Mouse (Mus musculus) hindbrain, embryonic 15.5 days (tissue): Measurements from ENCODE around the gene Cnot6l. TPM values are rescaled to one million over a fixed set of nuclear protein-coding genes. Genes with fewer than 3 reads are reported as not detected.

Source experiments
- ATAC-seq: fragments of 200-750 bp; cut with Nextera tagmentation; 2 replicates; pipeline ENCODE4 v1.8.0; 2017; ENCODE audit warnings: low read depth, moderate number of reproducible peaks, moderate TSS enrichment; ENCODE audit not compliant: low FRiP score
- H3K27ac ChIP-seq: fragments of 300-500 bp; sonication (generic); replicated peaks from 2 replicates; pipeline ENCODE4 v1.5.1; 2015; ENCODE audit warnings: mild to moderate bottlenecking, inconsistent platforms
- H3K27me3 ChIP-seq: fragments of 300-500 bp; sonication (generic); 2 replicates; pipeline ENCODE4 v1.6.1; 2015; ENCODE audit warnings: control low read depth, inconsistent platforms
- H3K36me3 ChIP-seq: fragments of 300-500 bp; sonication (generic); 2 replicates; pipeline ENCODE4 v1.6.1; 2015; ENCODE audit warnings: control low read depth, inconsistent platforms
- H3K4me1 ChIP-seq: fragments of 300-500 bp; sonication (generic); replicated peaks from 2 replicates; pipeline ENCODE4 v1.6.1; 2015; ENCODE audit warnings: control low read depth, inconsistent platforms
- H3K4me2 ChIP-seq: fragments of 300-500 bp; sonication (generic); 2 replicates; pipeline ENCODE4 v1.6.1; 2015; ENCODE audit warnings: moderate library complexity, mild to moderate bottlenecking, inconsistent platforms
- H3K4me3 ChIP-seq: fragments of 300-500 bp; sonication (generic); 2 replicates; pipeline ENCODE4 v1.5.1; 2015; ENCODE audit warnings: mild to moderate bottlenecking, inconsistent platforms
- H3K9ac ChIP-seq: fragments of 300-500 bp; sonication (generic); 2 replicates; pipeline ENCODE4 v1.6.1; 2015; ENCODE audit warnings: inconsistent platforms
- H3K9me3 ChIP-seq: fragments of 300-500 bp; sonication (generic); 2 replicates; pipeline ENCODE4 v1.6.1; 2016; ENCODE audit warnings: control low read depth, inconsistent platforms
- WGBS: fragments of 180-500 bp; shearing (Covaris S2); methylation state at CpG from one replicate; pipeline ENCODE4 v1.1.7; 2015; 5-methylcytosine and 5-hydroxymethylcytosine counted together
- polyA plus RNA-seq: library from polyadenylated mRNA; unstranded; fragments of >200 nt; fragmentation: Nextera tagmentation; extraction: Ambion mirVana; gene quantifications from 2 replicates; pipeline ENCODE4 v1.2.1, GENCODE M21; 2015

Gene Cnot6l
- 12.1 and 15.4 TPM in 2 replicates for polyA plus RNA-seq

DNA sequence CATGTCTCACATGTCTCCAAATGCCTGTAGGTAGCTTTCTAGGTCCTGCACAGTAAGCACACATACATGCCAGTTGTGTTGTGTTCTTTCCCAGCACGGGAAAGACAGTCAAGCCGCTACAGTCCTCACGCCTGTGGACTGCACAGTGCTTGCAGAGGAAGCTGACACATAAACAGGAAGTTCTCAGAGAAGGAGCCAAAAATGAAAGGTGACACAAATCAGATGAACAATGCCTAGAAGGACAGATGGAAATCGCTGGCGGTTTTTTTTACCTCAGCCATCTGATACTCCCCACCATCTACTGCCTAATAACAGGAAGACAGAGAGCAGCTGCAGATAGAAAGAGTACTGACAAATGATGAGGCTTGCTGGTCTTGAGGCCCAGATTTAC, at the start of gene Cnot6l:
Gene Cnot6l (minus strand): TSS at position 151 of the 391 bp plus-strand sequence.
- peak within 1 kb of the TSS; percentile 78 for H3K9ac ChIP-seq
- no peak for ATAC-seq
- H3K4me1 ChIP-seq: peaks cover 19% of the 10 kb centered on the region
- peak within 1 kb of the TSS; percentile 99 for H3K27ac ChIP-seq
- H3K27me3 ChIP-seq: no peaks in the 10 kb centered on the region
- H3K9me3 ChIP-seq: no peaks in the 10 kb centered on the region
- H3K36me3 ChIP-seq: no peaks in the 10 kb centered on the region
- WGBS: 48% methylated on average over 5 of the region's 5 CpGs
- H3K4me3 ChIP-seq: peak within 1 kb of the TSS; percentile 85
- peak within 1 kb of the TSS; percentile 59 for H3K4me2 ChIP-seq

DNA sequence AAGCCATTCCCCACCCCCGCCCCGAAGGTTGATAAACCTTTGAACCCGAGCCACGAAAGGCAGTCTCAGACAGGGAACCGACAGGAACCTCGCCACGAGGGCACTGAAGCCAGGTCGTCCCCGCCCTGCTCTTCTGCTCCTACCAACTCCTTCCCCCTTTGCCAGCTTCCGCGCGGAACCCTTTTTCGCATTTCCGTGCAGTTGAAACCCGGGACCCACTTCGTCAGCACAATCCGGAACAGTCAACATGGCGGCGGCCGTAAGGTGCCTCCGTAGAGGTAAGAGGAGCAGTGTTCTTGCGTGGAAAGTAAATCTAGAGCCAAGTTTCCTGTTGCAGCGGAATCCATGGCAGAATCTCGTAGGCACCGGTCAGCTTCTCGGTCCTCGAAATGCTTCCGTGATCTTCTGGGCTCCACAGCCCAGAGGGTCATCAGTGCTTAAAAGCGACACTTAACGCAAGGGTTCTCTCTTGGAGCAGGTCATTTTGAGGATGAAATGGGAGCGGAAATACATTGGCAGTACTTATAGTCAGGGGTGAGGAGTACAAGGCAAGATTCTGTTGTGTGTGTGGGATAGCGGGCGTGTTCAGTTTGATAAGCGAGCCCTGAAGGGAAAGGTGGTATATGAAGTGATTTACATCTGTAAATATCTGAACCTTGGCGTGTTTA, 46.1 kb upstream of the Cnot6l start:
- ATAC-seq: peak; percentile 97
- WGBS: under 1% methylated on average over 35 of the region's 35 CpGs
- Histone ChIP-seq H3K4me3 (peak overlapping the region; percentile 58), H3K36me3 (peaks cover 5% of the 10 kb centered on the region; the same call in 1 of the 2 replicates), H3K9ac (peak overlapping the region; percentile 59), H3K9me3 (no peaks in the 10 kb centered on the region), H3K4me1 (peaks cover 12% of the 10 kb centered on the region), H3K27me3 (no peaks in the 10 kb centered on the region), H3K27ac (peak overlapping the region; percentile 79), H3K4me2 (peak overlapping the region; percentile 84)

DNA sequence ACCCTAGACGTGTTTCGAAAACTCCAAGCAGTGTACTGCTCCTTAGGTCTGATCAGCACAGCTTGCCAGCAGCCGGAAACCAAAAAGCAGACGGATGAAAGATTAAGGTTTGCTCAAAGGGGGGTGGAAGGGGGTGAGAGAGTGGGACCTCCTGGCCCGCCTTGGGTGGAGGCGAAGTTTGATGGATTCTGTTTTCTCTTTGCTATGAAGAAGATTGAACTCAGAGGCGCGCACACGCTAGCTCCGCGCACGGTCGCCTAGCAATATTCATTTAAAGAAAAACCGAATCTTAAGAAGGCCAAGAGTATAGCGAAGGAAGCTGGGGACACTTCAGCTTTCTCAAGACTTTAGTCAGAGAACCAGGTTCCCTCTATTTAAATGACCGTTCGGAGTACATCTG, 45.5 kb upstream of the Cnot6l start, which contains the start of gene Mrpl1:
Gene Mrpl1 (plus strand): TSS at position 35 of the 400 bp plus-strand sequence.
- H3K36me3 ChIP-seq: 0 out of 2 replicates have a peak, but pooled peaks cover 4% of the 10 kb centered on the region
- peaks cover 12% of the 10 kb centered on the region for H3K4me1 ChIP-seq
- no peaks in the 10 kb centered on the region for H3K27me3 ChIP-seq
- H3K4me2 ChIP-seq: peak within 1 kb of the TSS; percentile 84
- peak; percentile 80 for ATAC-seq
- H3K27ac ChIP-seq: peak within 1 kb of the TSS; percentile 79
- 2% methylated on average over 17 of the region's 17 CpGs for WGBS
- peak within 1 kb of the TSS; percentile 59 for H3K9ac ChIP-seq
- no peaks in the 10 kb centered on the region for H3K9me3 ChIP-seq
- H3K4me3 ChIP-seq: peak within 1 kb of the TSS; percentile 58

DNA sequence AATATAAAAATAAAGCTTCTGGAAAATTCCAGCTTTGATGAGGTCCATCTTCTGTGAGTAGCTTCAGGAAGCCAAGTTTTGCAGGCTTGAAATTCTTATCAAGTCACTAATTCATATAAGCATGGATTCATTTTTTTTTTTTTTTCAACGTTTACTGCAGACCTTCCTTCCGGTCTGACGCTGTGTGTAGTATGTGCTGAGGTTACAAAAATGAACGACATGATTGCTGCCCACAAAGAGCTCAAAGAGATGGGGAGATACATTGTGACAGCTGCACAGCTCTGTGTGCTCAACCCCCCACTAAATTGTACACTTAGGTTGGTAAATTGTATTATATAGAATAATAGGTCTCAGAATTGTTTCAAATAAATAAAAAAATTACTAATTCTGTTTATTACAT, 44.6 kb upstream of the Cnot6l start:
- Histone ChIP-seq H3K36me3 (no peaks in the 10 kb centered on the region), H3K9me3 (no peaks in the 10 kb centered on the region), H3K27ac (no peak overlapping the region), H3K27me3 (no peaks in the 10 kb centered on the region), H3K4me3 (no peak overlapping the region), H3K4me2 (peak overlapping the region; percentile 84; the same call in 1 of the 2 replicates), H3K9ac (no peak overlapping the region), H3K4me1 (peaks cover 12% of the 10 kb centered on the region)
- no peak for ATAC-seq
- 70% methylated on average over 4 of the region's 4 CpGs for WGBS

DNA sequence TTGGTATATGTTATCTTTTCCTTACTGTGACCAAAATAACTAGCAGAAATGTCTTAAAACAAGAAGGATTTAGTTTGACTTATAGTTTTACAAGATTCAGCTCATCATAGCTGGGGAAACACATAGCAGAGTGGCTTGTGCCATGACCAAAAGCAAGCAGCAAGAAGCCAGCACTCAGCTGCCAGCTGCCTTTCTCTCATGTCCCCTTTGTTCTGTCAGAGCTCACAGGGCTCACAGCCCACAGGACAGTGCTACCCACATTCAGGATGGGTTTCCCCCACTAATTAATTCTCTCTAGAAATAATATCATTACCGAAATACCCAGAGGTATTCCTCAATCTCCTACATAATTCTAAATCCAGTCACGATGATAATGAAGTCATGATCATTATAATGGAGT, 43.6 kb upstream of the Cnot6l start:
- ATAC-seq: no peak
- H3K9ac ChIP-seq: no peak overlapping the region
- 59% methylated on average over 2 of the region's 2 CpGs for WGBS
- H3K27me3 ChIP-seq: no peaks in the 10 kb centered on the region
- H3K4me2 ChIP-seq: no peak overlapping the region
- no peak overlapping the region for H3K27ac ChIP-seq
- peaks cover 12% of the 10 kb centered on the region for H3K4me1 ChIP-seq
- no peak overlapping the region for H3K4me3 ChIP-seq
- H3K36me3 ChIP-seq: no peaks in the 10 kb centered on the region
- H3K9me3 ChIP-seq: no peaks in the 10 kb centered on the region

DNA sequence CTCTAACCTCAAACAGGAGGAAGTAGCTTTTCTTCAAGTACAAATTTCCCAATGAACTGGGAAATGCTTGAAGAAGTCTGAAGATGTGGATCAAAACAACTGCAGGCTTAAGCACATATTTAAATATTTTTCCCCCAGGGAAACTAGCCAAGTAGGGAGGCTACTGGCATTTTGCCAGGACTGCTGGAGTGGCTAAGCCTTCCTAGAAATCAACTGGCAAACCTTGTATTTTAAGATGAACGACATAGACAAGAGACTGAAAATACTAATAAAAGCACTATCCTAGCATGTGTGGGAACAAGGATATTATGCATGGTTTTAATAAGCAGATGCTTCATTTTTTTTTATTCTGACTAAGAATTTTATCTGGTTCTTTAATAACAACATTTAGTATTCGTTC, 42.9 kb upstream of the Cnot6l start:
- H3K36me3 ChIP-seq: no peaks in the 10 kb centered on the region
- H3K9ac ChIP-seq: no peak overlapping the region
- no peaks in the 10 kb centered on the region for H3K27me3 ChIP-seq
- no peak overlapping the region for H3K4me2 ChIP-seq
- H3K4me1 ChIP-seq: peaks cover 12% of the 10 kb centered on the region
- 51% methylated on average over 2 of the region's 2 CpGs for WGBS
- no peak for ATAC-seq
- no peaks in the 10 kb centered on the region for H3K9me3 ChIP-seq
- no peak overlapping the region for H3K4me3 ChIP-seq
- H3K27ac ChIP-seq: no peak overlapping the region

DNA sequence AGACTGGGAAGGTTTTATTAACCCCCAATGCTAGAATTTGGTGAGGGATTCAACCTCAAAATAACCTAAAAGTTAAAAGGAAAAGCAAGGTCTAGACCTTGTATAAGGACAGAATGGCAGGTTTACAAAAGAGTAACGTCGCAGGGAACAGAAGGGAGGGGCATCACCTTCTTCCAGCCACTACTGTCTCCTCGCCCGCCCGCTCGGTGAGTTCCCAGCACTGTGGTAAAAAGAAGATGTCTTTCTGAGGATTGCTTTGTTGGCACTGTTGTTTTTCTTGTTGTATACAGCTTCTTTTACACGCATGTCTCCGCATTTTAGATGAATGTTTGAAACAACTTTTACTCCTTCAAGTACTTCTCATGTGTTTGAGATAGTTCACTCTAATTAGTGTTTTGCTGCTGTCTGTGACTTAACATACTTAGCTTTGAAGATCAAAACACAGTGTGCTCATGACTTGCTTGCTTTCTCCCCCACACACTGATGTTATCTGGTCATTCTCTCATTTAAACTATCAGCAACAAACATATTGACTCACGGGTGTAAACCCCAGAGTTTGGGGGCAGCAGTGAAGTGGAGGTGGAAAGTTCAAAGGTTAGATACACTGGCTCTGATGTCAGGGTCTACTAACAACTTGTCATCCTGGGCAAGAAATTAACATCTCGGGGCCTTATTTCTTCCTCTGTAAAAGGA, 37.6 kb upstream of the Cnot6l start:
- 83% methylated on average over 10 of the region's 10 CpGs for WGBS
- no peak for ATAC-seq
- Histone ChIP-seq H3K9ac (no peak overlapping the region), H3K4me3 (no peak overlapping the region), H3K27me3 (no peaks in the 10 kb centered on the region), H3K4me2 (no peak overlapping the region), H3K27ac (no peak overlapping the region), H3K9me3 (no peaks in the 10 kb centered on the region), H3K36me3 (no peaks in the 10 kb centered on the region), H3K4me1 (no peaks in the 10 kb centered on the region)

DNA sequence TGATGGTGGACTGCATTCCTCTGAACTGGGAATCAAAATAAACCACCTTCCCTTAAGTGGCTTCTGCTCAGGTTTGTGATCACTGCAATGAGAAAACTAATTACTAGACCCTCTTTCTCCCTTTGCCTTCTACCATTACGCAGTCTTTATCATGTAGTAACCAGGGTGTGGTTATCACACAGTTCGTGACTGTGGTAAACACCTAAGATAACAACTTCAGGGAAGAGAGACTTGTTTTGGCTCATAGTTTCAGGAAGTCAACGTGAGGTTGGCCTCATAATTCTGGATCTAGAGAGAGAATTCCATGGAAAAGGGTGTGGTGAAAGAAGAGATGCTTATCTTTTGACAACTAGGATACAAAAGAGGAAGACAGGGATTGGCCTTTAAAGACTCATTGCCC, 36.3 kb upstream of the Cnot6l start:
- Histone ChIP-seq H3K27me3 (no peaks in the 10 kb centered on the region), H3K4me2 (no peak overlapping the region), H3K4me1 (no peaks in the 10 kb centered on the region), H3K4me3 (no peak overlapping the region), H3K36me3 (no peaks in the 10 kb centered on the region), H3K9ac (no peak overlapping the region), H3K27ac (no peak overlapping the region), H3K9me3 (no peaks in the 10 kb centered on the region)
- WGBS: 83% methylated on average over 3 of the region's 3 CpGs
- no peak for ATAC-seq

DNA sequence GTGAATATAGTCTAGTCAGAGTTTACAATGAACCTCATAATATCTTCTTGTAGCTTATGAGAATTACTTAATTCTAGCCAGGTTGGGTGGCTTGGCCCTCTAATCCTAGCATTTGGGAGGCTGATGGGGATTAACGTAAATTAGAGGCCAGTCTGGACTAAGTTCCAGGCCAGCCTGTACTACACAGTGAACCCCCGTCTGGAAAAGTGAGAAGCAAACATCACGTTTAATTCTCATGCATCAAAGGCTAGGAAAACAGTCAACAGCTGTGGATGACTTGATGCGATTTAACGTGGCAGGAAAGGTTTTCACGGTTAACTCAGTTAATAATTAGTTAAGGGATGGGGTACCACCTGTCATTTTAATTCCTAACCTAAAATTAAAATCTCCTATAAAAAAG, 34.3 kb upstream of the Cnot6l start:
- Histone ChIP-seq H3K4me2 (no peak overlapping the region), H3K9ac (no peak overlapping the region), H3K4me3 (no peak overlapping the region), H3K36me3 (no peaks in the 10 kb centered on the region), H3K9me3 (no peaks in the 10 kb centered on the region), H3K27ac (no peak overlapping the region), H3K27me3 (no peaks in the 10 kb centered on the region), H3K4me1 (no peaks in the 10 kb centered on the region)
- 69% methylated on average over 6 of the region's 6 CpGs for WGBS
- ATAC-seq: no peak

DNA sequence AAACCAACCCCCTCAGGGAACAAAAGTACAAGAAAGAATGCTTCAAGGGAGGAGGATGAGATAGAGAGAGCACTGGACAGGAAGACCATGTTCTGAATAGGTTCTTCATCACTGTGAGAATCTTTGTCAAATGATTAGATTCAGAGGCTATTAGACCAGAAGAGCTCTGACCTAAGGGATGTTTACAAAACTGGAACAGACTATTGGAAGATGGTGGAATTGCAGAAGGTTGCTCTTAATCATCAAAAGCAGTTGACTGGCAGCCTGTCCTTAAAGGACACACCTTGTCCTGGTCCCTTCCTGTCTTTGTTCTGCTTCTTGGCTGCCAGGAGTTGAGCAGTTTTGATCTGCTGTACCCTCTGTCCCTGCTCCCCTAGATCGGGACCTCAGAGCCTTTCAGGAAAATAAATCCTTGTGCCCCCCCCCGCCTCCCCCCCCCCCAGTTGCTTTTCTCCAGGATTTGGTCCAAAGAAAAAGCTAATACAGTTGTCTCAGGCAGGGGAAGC, 32.6 kb upstream of the Cnot6l start:
- no peak overlapping the region for H3K4me3 ChIP-seq
- no peaks in the 10 kb centered on the region for H3K36me3 ChIP-seq
- WGBS: 59% methylated on average over 2 of the region's 2 CpGs

DNA sequence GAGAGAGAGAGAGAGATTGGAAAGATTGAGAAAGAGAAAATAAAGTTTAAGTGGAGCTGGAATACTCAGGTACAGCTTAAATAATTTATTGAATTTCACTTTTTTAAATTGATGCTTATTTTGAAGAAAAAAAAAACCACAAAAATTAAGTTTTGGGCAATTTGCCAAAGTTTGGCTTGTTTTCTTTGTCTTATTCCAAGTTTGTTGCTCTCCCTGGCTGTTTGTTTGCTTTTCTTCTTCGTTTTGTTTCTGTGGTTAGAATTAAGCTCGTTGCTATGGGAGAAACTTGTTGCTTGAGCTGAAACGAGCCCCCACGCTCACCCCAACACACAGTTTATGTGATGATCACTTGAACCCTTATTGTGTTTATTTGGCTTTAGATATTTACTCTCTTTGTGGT, 27.3 kb upstream of the Cnot6l start:
- H3K4me1 ChIP-seq: no peaks in the 10 kb centered on the region
- ATAC-seq: no peak
- no peak overlapping the region for H3K9ac ChIP-seq
- no peak overlapping the region for H3K4me2 ChIP-seq
- H3K27ac ChIP-seq: no peak overlapping the region
- no peaks in the 10 kb centered on the region for H3K36me3 ChIP-seq
- H3K4me3 ChIP-seq: no peak overlapping the region
- H3K9me3 ChIP-seq: no peaks in the 10 kb centered on the region
- 62% methylated on average over 4 of the region's 4 CpGs for WGBS
- H3K27me3 ChIP-seq: no peaks in the 10 kb centered on the region

More for the DNA sequence above, 32.6 kb upstream of the Cnot6l start:
- ATAC-seq: no peak
- H3K9me3 ChIP-seq: no peaks in the 10 kb centered on the region
- no peak overlapping the region for H3K9ac ChIP-seq
- H3K27ac ChIP-seq: no peak overlapping the region
- H3K27me3 ChIP-seq: no peaks in the 10 kb centered on the region
- no peaks in the 10 kb centered on the region for H3K4me1 ChIP-seq
- no peak overlapping the region for H3K4me2 ChIP-seq

DNA sequence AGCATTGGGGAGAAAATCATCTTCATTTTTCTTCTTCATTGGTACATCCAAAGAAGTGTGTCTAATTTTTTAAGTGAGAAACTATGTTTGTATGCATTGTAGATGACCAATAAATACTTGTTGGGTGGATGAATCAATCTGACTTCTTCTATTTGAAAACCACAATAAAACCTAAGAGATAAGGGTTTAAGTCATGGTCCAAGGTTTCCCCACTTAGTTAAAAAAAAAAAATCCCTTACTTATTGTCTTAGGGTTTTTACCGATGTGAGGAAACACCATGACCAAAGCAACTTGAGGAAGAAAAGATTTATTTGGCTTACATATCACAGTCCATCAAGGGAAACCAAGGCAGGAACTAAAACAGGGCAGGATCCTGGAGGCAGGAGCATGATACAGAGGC, 25.8 kb upstream of the Cnot6l start:
- H3K9me3 ChIP-seq: no peaks in the 10 kb centered on the region
- ATAC-seq: no peak
- 98% methylated on average over 1 of the region's 1 CpGs for WGBS

More for the DNA sequence above, 25.8 kb upstream of the Cnot6l start:
- H3K4me1 ChIP-seq: no peaks in the 10 kb centered on the region
- H3K27ac ChIP-seq: no peak overlapping the region
- H3K4me3 ChIP-seq: no peak overlapping the region
- H3K9ac ChIP-seq: no peak overlapping the region
- H3K36me3 ChIP-seq: no peaks in the 10 kb centered on the region
- no peaks in the 10 kb centered on the region for H3K27me3 ChIP-seq
- H3K4me2 ChIP-seq: no peak overlapping the region
